Mouse (Mus musculus) heart, postnatal 36 days (tissue): ENCODE results near the gene Tgfbr3. TPM values are rescaled to one million over a fixed set of nuclear protein-coding genes. Genes with fewer than 3 reads are reported as not detected.
A peak's percentile ranks its signal among the peaks of the same experiment; 100 is the strongest.

Experiments used
- DNase-seq, 2 experiments: peaks; one replicate each; pipeline ENCODE4 v3.0.0; 2021 to 2022
- intact Hi-C: fragments of 180-260 bp; cut with DNase I; formaldehyde crosslinking; loops from one replicate; pipeline ENCODE4 v1.15.1; 2025
- total RNA-seq, 2 experiments: library from RNA; stranded (reverse); gene quantifications; 2 replicates each; pipeline ENCODE4 v1.2.3; 2021

Tgfbr3 gene
- total RNA-seq, 2 experiments from 2014 or later = 53.5 to 54.2 TPM

- intact Hi-C loops = loop anchor here (2.0 to 5.0 kb wide), 3 partner anchors 15 to 132 kb away; no protein-coding TSS in a partner anchor
- no peak for DNase-seq
These were observed 160.1 kb downstream of the Tgfbr3 start for GRCm38 (mm10) chr5:107129304-107129703.

GRCm38 (mm10) chr5:107126561-107126960, 162.9 kb downstream of the Tgfbr3 start:
- intact Hi-C loops = loop anchor here (5.0 kb wide), 2 partner anchors 41 to 129 kb away; no protein-coding TSS in a partner anchor

GRCm38 (mm10) chr5:107125131-107125530, 164.3 kb downstream of the Tgfbr3 start:
- intact Hi-C loops = loop anchor here (5.0 kb wide), 2 partner anchors 42 to 128 kb away; no protein-coding TSS in a partner anchor

More at GRCm38 (mm10) chr5:107126561-107126960, 162.9 kb downstream of the Tgfbr3 start:
- no peak for DNase-seq

GRCm38 (mm10) chr5:107124531-107124930, 164.9 kb downstream of the Tgfbr3 start:
- DNase-seq = no peak
- intact Hi-C loops = loop anchor here (5.0 kb wide), 2 partner anchors 62 to 163 kb away; partner anchors contain the start of gene Tgfbr3

More at GRCm38 (mm10) chr5:107125131-107125530, 164.3 kb downstream of the Tgfbr3 start:
- DNase-seq = no peak

- peak in 1 of 2 experiments; percentile 43 for DNase-seq
- intact Hi-C loops = loop anchor here (5.0 kb wide), 2 partner anchors 60 to 165 kb away; partner anchors contain the start of gene Tgfbr3
These were observed 166.8 kb downstream of the Tgfbr3 start for GRCm38 (mm10) chr5:107122622-107123021.

- intact Hi-C loops = loop anchor here (5.0 kb wide), 2 partner anchors 59 to 166 kb away; partner anchors contain the start of gene Tgfbr3
- no peak for DNase-seq
These were observed 168.3 kb downstream of the Tgfbr3 start for GRCm38 (mm10) chr5:107121086-107121485.

GRCm38 (mm10) chr5:107120624-107121023, 168.8 kb downstream of the Tgfbr3 start:
- peak; percentile 42 to 46 for DNase-seq
- intact Hi-C loops = loop anchor here (5.0 kb wide), 2 partner anchors 58 to 167 kb away; partner anchors contain the start of gene Tgfbr3

- no peak for DNase-seq
- intact Hi-C loops = loop anchor here (5.0 kb wide), 2 partner anchors 58 to 167 kb away; partner anchors contain the start of gene Tgfbr3
These were observed 169.5 kb downstream of the Tgfbr3 start for GRCm38 (mm10) chr5:107119896-107120295.

- peak; percentile 60 to 78 for DNase-seq
- intact Hi-C loops = no loop called here
These were observed 172.6 kb downstream of the Tgfbr3 start for GRCm38 (mm10) chr5:107116821-107117220.

GRCm38 (mm10) chr5:107112656-107113275, 176.7 kb downstream of the Tgfbr3 start:
- DNase-seq = no peak
- intact Hi-C loops = no loop called here

- DNase-seq = no peak
- intact Hi-C loops = no loop called here
These were observed 177.6 kb downstream of the Tgfbr3 start for GRCm38 (mm10) chr5:107111802-107112201.

- intact Hi-C loops = no loop called here
- DNase-seq = no peak
These were observed 178.4 kb downstream of the Tgfbr3 start for GRCm38 (mm10) chr5:107110880-107111520.

- DNase-seq = no peak
- intact Hi-C loops = no loop called here
These were observed 179.1 kb downstream of the Tgfbr3 start for GRCm38 (mm10) chr5:107110089-107110879.

GRCm38 (mm10) chr5:107109416-107109815, 180.0 kb downstream of the Tgfbr3 start:
- intact Hi-C loops = no loop called here

GRCm38 (mm10) chr5:107106793-107107192, 182.6 kb downstream of the Tgfbr3 start:
- intact Hi-C loops = no loop called here
- no peak for DNase-seq

More at GRCm38 (mm10) chr5:107109416-107109815, 180.0 kb downstream of the Tgfbr3 start:
- no peak for DNase-seq

GRCm38 (mm10) chr5:107106139-107106538, 183.3 kb downstream of the Tgfbr3 start:
- intact Hi-C loops = no loop called here

GRCm38 (mm10) chr5:107103591-107103990, 185.8 kb downstream of the Tgfbr3 start:
- DNase-seq = no peak
- intact Hi-C loops = no loop called here

More at GRCm38 (mm10) chr5:107106139-107106538, 183.3 kb downstream of the Tgfbr3 start:
- DNase-seq = no peak

- intact Hi-C loops = no loop called here
- no peak for DNase-seq
These were observed 186.5 kb downstream of the Tgfbr3 start for GRCm38 (mm10) chr5:107102916-107103315.

- DNase-seq = no peak
- intact Hi-C loops = no loop called here
These were observed 187.7 kb downstream of the Tgfbr3 start for GRCm38 (mm10) chr5:107101684-107102083.

- DNase-seq = no peak
- intact Hi-C loops = no loop called here
These were observed 188.3 kb downstream of the Tgfbr3 start for GRCm38 (mm10) chr5:107101135-107101534.
